Mouse (Mus musculus): ENCODE measurements at regions not wholly inside any gene's neighbourhood (a gene's known extent, or its start where the extent isn't known, plus 50 kb on each side); places are given as distances from the start of the nearest gene placed in this dataset.
A peak's percentile ranks its signal among the peaks of the same experiment; 100 is the strongest.

- no peak for DNase-seq
These were observed 534.4 kb downstream of the Flrt2 start for GRCm38 (mm10) chr12:96226446-96226845.

GRCm38 (mm10) chr12:96228714-96229113, 536.7 kb downstream of the Flrt2 start:
- no peak for DNase-seq

GRCm38 (mm10) chr12:96235510-96235909, 543.5 kb downstream of the Flrt2 start:
- no peak for DNase-seq

GRCm38 (mm10) chr12:96235996-96236525, 544.0 kb downstream of the Flrt2 start:
- DNase-seq, result no peak

GRCm38 (mm10) chr12:96239642-96240041, 547.6 kb downstream of the Flrt2 start:
- no peak for DNase-seq

- no peak for DNase-seq
These were observed 570.0 kb downstream of the Flrt2 start for GRCm38 (mm10) chr12:96261978-96262377.

GRCm38 (mm10) chr12:96275894-96276293, 583.9 kb downstream of the Flrt2 start:
- no peak for DNase-seq

GRCm38 (mm10) chr12:96311137-96311536, 619.1 kb downstream of the Flrt2 start:
- peak; percentile 79 for DNase-seq

- no peak for DNase-seq
These were observed 631.2 kb downstream of the Flrt2 start for GRCm38 (mm10) chr12:96323061-96323786.

GRCm38 (mm10) chr12:96351143-96351542, 659.1 kb downstream of the Flrt2 start:
- no peak for DNase-seq

GRCm38 (mm10) chr12:96378924-96379323, 686.9 kb downstream of the Flrt2 start:
- no peak for DNase-seq

- no peak for DNase-seq
These were observed 727.1 kb downstream of the Flrt2 start for GRCm38 (mm10) chr12:96419104-96419503.

- no peak for DNase-seq
These were observed 727.5 kb downstream of the Flrt2 start for GRCm38 (mm10) chr12:96419567-96419966.

- no peak for DNase-seq
These were observed 735.6 kb downstream of the Flrt2 start for GRCm38 (mm10) chr12:96427589-96427988.

GRCm38 (mm10) chr12:96442546-96442945, 750.5 kb downstream of the Flrt2 start:
- DNase-seq, result peak; percentile 12

- DNase-seq, result no peak
These were observed 761.3 kb downstream of the Flrt2 start for GRCm38 (mm10) chr12:96453374-96453773.

GRCm38 (mm10) chr12:96476344-96476743, 784.3 kb downstream of the Flrt2 start:
- no peak for DNase-seq

- no peak for DNase-seq
These were observed 796.5 kb downstream of the Flrt2 start for GRCm38 (mm10) chr12:96488448-96488960.

- no peak for DNase-seq
These were observed 817.6 kb downstream of the Flrt2 start for GRCm38 (mm10) chr12:96509658-96510057.

- no peak for DNase-seq
These were observed 866.8 kb downstream of the Flrt2 start for GRCm38 (mm10) chr12:96558824-96559223.

- no peak for DNase-seq
These were observed 902.8 kb downstream of the Flrt2 start for GRCm38 (mm10) chr12:96594845-96595244.

GRCm38 (mm10) chr12:96615134-96615533, 923.1 kb downstream of the Flrt2 start:
- DNase-seq, result no peak

- peak; percentile 2 for DNase-seq
These were observed 923.8 kb downstream of the Flrt2 start for GRCm38 (mm10) chr12:96615850-96616249.

- no peak for DNase-seq
These were observed 925.2 kb downstream of the Flrt2 start for GRCm38 (mm10) chr12:96617226-96617625.

Data from adrenal gland, postnatal 10 days (tissue).